Mouse (Mus musculus) myocyte (in vitro differentiated cells): ENCODE results near the gene Zfpm1. TPM values are rescaled to one million over a fixed set of nuclear protein-coding genes. Genes with fewer than 3 reads are reported as not detected.

Experiments used
- H3K27me3 ChIP-seq: one replicate; pipeline ENCODE4 v1.6.1; 2011; ENCODE audit not compliant: control insufficient read depth, insufficient read depth, insufficient read length
- H3K36me3 ChIP-seq: one replicate; pipeline ENCODE4 v1.6.1; 2011; ENCODE audit not compliant: control insufficient read depth, insufficient read depth
- H3K4me2 ChIP-seq: one replicate; pipeline ENCODE4 v1.6.1; 2011; ENCODE audit warnings: low read depth, control low read depth
- H3K4me3 ChIP-seq: one replicate; pipeline ENCODE4 v1.5.1; 2011; ENCODE audit warnings: mild to moderate bottlenecking, control low read depth, moderate library complexity
- H3K79me2 ChIP-seq: one replicate; pipeline ENCODE4 v1.6.1; 2011; ENCODE audit not compliant: control insufficient read depth, insufficient read depth
- H3ac ChIP-seq: one replicate; pipeline ENCODE4 v1.6.1; 2011; ENCODE audit not compliant: control insufficient read depth, insufficient read length
- CEBPB ChIP-seq: IDR thresholded peaks from 2 replicates; pipeline ENCODE4 v1.6.1; 2011; ENCODE audit warnings: mild to moderate bottlenecking, moderate library complexity; ENCODE audit not compliant: poor library complexity, insufficient read depth, severe bottlenecking
- E2F4 ChIP-seq: IDR thresholded peaks from one replicate; pipeline ENCODE4 v1.6.1; 2011; ENCODE audit warnings: mild to moderate bottlenecking, control low read depth, moderate library complexity; ENCODE audit not compliant: insufficient read depth
- MAX ChIP-seq: IDR thresholded peaks from one replicate; pipeline ENCODE4 v1.6.1; 2011; ENCODE audit warnings: low read depth, mild to moderate bottlenecking, control low read depth
- MYOD1 ChIP-seq, 3 experiments: IDR thresholded peaks; one replicate each; pipeline ENCODE4 v1.6.1; 2011; ENCODE audit warnings: control low read depth in 2 of 3, low read depth in 2 of 3, mild to moderate bottlenecking in 2 of 3, moderate library complexity in 1 of 3; ENCODE audit not compliant: insufficient read length in 2 of 3, control insufficient read depth in 1 of 3
- MYOG ChIP-seq, 3 experiments: IDR thresholded peaks; one replicate each; pipeline ENCODE4 v1.6.1; 2011; ENCODE audit warnings: control low read depth in 2 of 3, low read depth in 2 of 3, mild to moderate bottlenecking in 2 of 3; ENCODE audit not compliant: insufficient read length in 2 of 3, control insufficient read depth in 1 of 3, insufficient read depth in 1 of 3
- POLR2A ChIP-seq: IDR thresholded peaks from one replicate; pipeline ENCODE4 v1.6.1; 2011; ENCODE audit warnings: low read depth, mild to moderate bottlenecking, control low read depth, moderate library complexity; ENCODE audit not compliant: insufficient read length
- POLR2AphosphoS2 ChIP-seq: IDR thresholded peaks from one replicate; pipeline ENCODE4 v1.6.1; 2011; ENCODE audit warnings: low read depth, control low read depth; ENCODE audit not compliant: insufficient read length
- REST ChIP-seq: IDR thresholded peaks from one replicate; pipeline ENCODE4 v1.6.1; 2011; ENCODE audit warnings: mild to moderate bottlenecking, control low read depth, moderate library complexity; ENCODE audit not compliant: insufficient read depth, insufficient read length
- SRF ChIP-seq: IDR thresholded peaks from one replicate; pipeline ENCODE4 v1.6.1; 2011; ENCODE audit warnings: low read depth; ENCODE audit not compliant: control insufficient read depth, insufficient read length
- TCF12 ChIP-seq: IDR thresholded peaks from one replicate; pipeline ENCODE4 v1.6.1; 2011; ENCODE audit warnings: mild to moderate bottlenecking, control low read depth; ENCODE audit not compliant: poor library complexity, insufficient read depth, severe bottlenecking
- TCF3 ChIP-seq: IDR thresholded peaks from one replicate; pipeline ENCODE4 v1.6.1; 2011; ENCODE audit warnings: low read depth, control low read depth; ENCODE audit not compliant: insufficient read length
- USF1 ChIP-seq: IDR thresholded peaks from one replicate; pipeline ENCODE4 v1.6.1; 2011; ENCODE audit warnings: low read depth, mild to moderate bottlenecking, control low read depth, moderate library complexity
- polyA plus RNA-seq: library from polyadenylated mRNA; unstranded; fragments of >200 nt; fragmentation: generic; extraction: Trizol; gene quantifications from one replicate; pipeline ENCODE4 v1.2.1, GENCODE M21; 2012; ENCODE audit warnings: missing spikeins

Gene Zfpm1
- polyA plus RNA-seq, 1 experiment = 22.6 TPM

GRCm38 (mm10) chr8:122333531-122333930 is 51.6 kb downstream of the Zfpm1 start:
- no peaks in the 10 kb centered on the region for H3K27me3 ChIP-seq
- no peak overlapping the region for H3K4me3 ChIP-seq
- H3K4me2 ChIP-seq = no peak overlapping the region
- TF ChIP-seq POLR2AphosphoS2 (no peak), SRF (no peak), TCF3 (no peak), MAX (no peak), REST (no peak), TCF12 (no peak), POLR2A (no peak)
- H3K36me3 ChIP-seq = no peaks in the 10 kb centered on the region
- H3K79me2 ChIP-seq = no peaks in the 10 kb centered on the region
- no peak overlapping the region for H3ac ChIP-seq

GRCm38 (mm10) chr8:122334791-122335490 is 53.0 kb downstream of the Zfpm1 start:
- H3K36me3 ChIP-seq = no peaks in the 10 kb centered on the region
- no peaks in the 10 kb centered on the region for H3K27me3 ChIP-seq
- H3ac ChIP-seq = no peak overlapping the region
- no peak for TF ChIP-seq CEBPB
- TF ChIP-seq MYOD1 (IDR thresholded peaks at IDR 0.05; ENCODE audit: control insufficient read depth in 1 of 3, insufficient read length in 2 of 3, low read depth in 2 of 3) = no peak
- TF ChIP-seq TCF12 = no peak
- TF ChIP-seq POLR2A = no peak
- no peak for TF ChIP-seq REST
- TF ChIP-seq TCF3 = no peak
- no peak for TF ChIP-seq SRF
- no peak for TF ChIP-seq MYOG (IDR thresholded peaks at IDR 0.05; ENCODE audit: control insufficient read depth in 1 of 3, insufficient read depth in 1 of 3, insufficient read length in 2 of 3, low read depth in 2 of 3)
- no peak for TF ChIP-seq MAX
- no peak for TF ChIP-seq E2F4
- TF ChIP-seq POLR2AphosphoS2 = no peak
- no peak overlapping the region for H3K4me2 ChIP-seq
- no peaks in the 10 kb centered on the region for H3K79me2 ChIP-seq
- H3K4me3 ChIP-seq = no peak overlapping the region

GRCm38 (mm10) chr8:122335638-122336250 is 53.8 kb downstream of the Zfpm1 start:
- no peaks in the 10 kb centered on the region for H3K27me3 ChIP-seq
- no peaks in the 10 kb centered on the region for H3K36me3 ChIP-seq
- TF ChIP-seq SRF = no peak
- no peak overlapping the region for H3K4me3 ChIP-seq
- H3ac ChIP-seq = no peak overlapping the region
- no peak overlapping the region for H3K4me2 ChIP-seq
- H3K79me2 ChIP-seq = no peaks in the 10 kb centered on the region

- Histone ChIP-seq H3K27me3 (no peaks in the 10 kb centered on the region), H3K4me2 (no peak overlapping the region), H3K79me2 (no peaks in the 10 kb centered on the region), H3ac (no peak overlapping the region), H3K36me3 (no peaks in the 10 kb centered on the region), H3K4me3 (no peak overlapping the region)
- TF ChIP-seq TCF12 (no peak), MAX (no peak), REST (no peak), CEBPB (no peak), USF1 (no peak), SRF (no peak), E2F4 (no peak), POLR2A (no peak), MYOG (IDR thresholded peaks at IDR 0.05; ENCODE audit: control insufficient read depth in 1 of 3, insufficient read depth in 1 of 3, insufficient read length in 2 of 3, low read depth in 2 of 3) (no peak), TCF3 (no peak), POLR2AphosphoS2 (no peak), MYOD1 (IDR thresholded peaks at IDR 0.05; ENCODE audit: control insufficient read depth in 1 of 3, insufficient read length in 2 of 3, low read depth in 2 of 3) (no peak)
Observed at GRCm38 (mm10) chr8:122336251-122336910, 54.4 kb downstream of the Zfpm1 start.

GRCm38 (mm10) chr8:122338852-122339251 is 56.9 kb downstream of the Zfpm1 start:
- no peaks in the 10 kb centered on the region for H3K36me3 ChIP-seq
- H3K27me3 ChIP-seq = no peaks in the 10 kb centered on the region
- H3K79me2 ChIP-seq = no peaks in the 10 kb centered on the region
- TF ChIP-seq MAX (no peak), CEBPB (no peak)
- H3K4me3 ChIP-seq = no peak overlapping the region
- no peak overlapping the region for H3K4me2 ChIP-seq
- H3ac ChIP-seq = no peak overlapping the region
